Mouse (Mus musculus): ENCODE measurements around the gene Slc6a20b. TPM values are rescaled to one million over a fixed set of nuclear protein-coding genes. Genes with fewer than 3 reads are reported as not detected.
A peak's percentile ranks its signal among the peaks of the same experiment; 100 is the strongest.
"Not testable (repeated sequence)": the region's sequence is repeated elsewhere in the genome, so short reads cannot be mapped to it uniquely, and the experiment has no call there.

Gene Slc6a20b
- polyA plus RNA-seq (2014; fragmentation: Nextera tagmentation; extraction: Ambion mirVana): 0.43 and 0.44 TPM in 2 replicates

- DNase-seq (ENCODE audit: low spot score) (no peak), ATAC-seq (ENCODE audit: low FRiP score) (no peak)
- no peaks in the 10 kb centered on the region for H3K27me3 ChIP-seq (ENCODE audit: control insufficient read depth, insufficient read depth, low read length)
- no peaks in the 10 kb centered on the region for H3K4me1 ChIP-seq (replicated peaks; ENCODE audit: control insufficient read depth, insufficient read depth, low read length)
- H3K4me3 ChIP-seq (replicated peaks; ENCODE audit: low read length): no peak within 1 kb of the TSS
- no peaks in the 10 kb centered on the region for H3K9me3 ChIP-seq (ENCODE audit: control insufficient read depth, low read length)
- 82% methylated on average over 6 of the region's 6 CpGs for WGBS
- no peak within 1 kb of the TSS for H3K9ac ChIP-seq
- no peak within 1 kb of the TSS for H3K4me2 ChIP-seq (replicated peaks)
- no peak within 1 kb of the TSS for H3K27ac ChIP-seq
- H3K36me3 ChIP-seq (replicated peaks; ENCODE audit: control insufficient read depth, insufficient read depth): no peaks in the 10 kb centered on the region
Measured at GRCm38 (mm10) chr9:123632281-123632680, at the start of gene Slc6a20b. TSS of gene Slc6a20b (minus strand) at chr9:123632565.

DNA sequence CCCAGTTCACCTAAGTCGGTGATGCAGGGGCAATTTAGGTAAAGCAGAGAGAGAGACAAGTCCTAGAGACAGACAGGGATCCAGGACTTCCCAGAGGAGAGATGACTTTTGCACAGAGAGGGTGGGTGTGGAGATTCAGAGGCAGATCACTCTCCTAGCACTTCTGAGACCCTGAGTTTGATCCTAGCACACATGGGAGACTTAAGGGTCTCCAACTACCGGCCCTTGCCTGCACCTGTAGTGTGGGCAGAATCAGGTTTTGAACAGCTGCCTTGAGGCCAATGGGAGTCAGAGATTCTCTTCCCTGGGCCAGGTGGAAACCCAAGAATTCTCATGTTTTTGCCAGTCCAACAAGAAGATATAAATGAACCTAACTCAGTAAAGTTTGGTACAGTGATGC lies 46.8 kb upstream of the Slc6a20b start:
- DNase-seq (ENCODE audit: low spot score): no peak
- Histone ChIP-seq H3K4me2 (replicated peaks) (peak overlapping the region; percentile 80), H3K9ac (peak overlapping the region; percentile 48; the same call in 1 of the 2 replicates), H3K4me3 (replicated peaks; ENCODE audit: low read length) (peak overlapping the region; percentile 40), H3K4me1 (replicated peaks; ENCODE audit: control insufficient read depth, insufficient read depth, low read length) (peaks cover 8% of the 10 kb centered on the region), H3K27ac (no peak overlapping the region), H3K27me3 (ENCODE audit: control insufficient read depth, insufficient read depth, low read length) (peaks cover 59% of the 10 kb centered on the region), H3K36me3 (replicated peaks; ENCODE audit: control insufficient read depth, insufficient read depth) (no peaks in the 10 kb centered on the region), H3K9me3 (ENCODE audit: control insufficient read depth, low read length) (no peaks in the 10 kb centered on the region)
- ATAC-seq (ENCODE audit: low FRiP score): no peak
- 38% methylated on average over 2 of the region's 2 CpGs for WGBS

- H3K4me1 ChIP-seq (replicated peaks; ENCODE audit: control insufficient read depth, insufficient read depth, low read length): peaks cover 8% of the 10 kb centered on the region
- H3K27me3 ChIP-seq (ENCODE audit: control insufficient read depth, insufficient read depth, low read length): peaks cover 59% of the 10 kb centered on the region
- peak within 1 kb of the TSS; percentile 40 for H3K4me3 ChIP-seq (replicated peaks; ENCODE audit: low read length)
- H3K27ac ChIP-seq: no peak within 1 kb of the TSS
- H3K36me3 ChIP-seq (replicated peaks; ENCODE audit: control insufficient read depth, insufficient read depth): no peaks in the 10 kb centered on the region
- ATAC-seq (ENCODE audit: low FRiP score) (no peak), DNase-seq (ENCODE audit: low spot score) (no peak)
- peak within 1 kb of the TSS; percentile 80 for H3K4me2 ChIP-seq (replicated peaks)
- no peaks in the 10 kb centered on the region for H3K9me3 ChIP-seq (ENCODE audit: control insufficient read depth, low read length)
- peak within 1 kb of the TSS; percentile 48 for H3K9ac ChIP-seq
- WGBS: under 1% methylated on average over 73 of the region's 73 CpGs
Measured at GRCm38 (mm10) chr9:123678327-123679105, 46.2 kb upstream of the Slc6a20b start, which contains the start of the genes Ccr9 and Slc6a20a. TSS of gene Ccr9 (plus strand) at chr9:123678439. TSS of gene Slc6a20a (minus strand) at chr9:123678885.

DNA sequence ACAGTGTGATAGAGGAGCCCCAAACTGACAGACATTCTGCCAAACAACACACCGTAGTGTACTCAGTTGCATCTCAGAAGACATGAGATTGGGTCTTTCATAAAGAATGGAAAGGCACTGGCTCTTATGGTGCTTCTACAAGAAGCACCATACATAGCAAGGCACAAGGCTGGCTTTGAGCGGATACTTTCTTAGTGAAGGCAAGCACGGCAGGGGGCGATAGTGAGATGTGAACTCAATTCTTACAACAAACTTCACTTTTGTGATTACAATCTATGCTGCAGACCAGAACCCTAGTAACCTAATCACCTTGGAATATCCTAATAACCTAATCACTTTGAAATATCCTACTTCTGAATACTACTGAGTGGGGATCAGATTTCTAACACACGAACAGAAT lies 33.3 kb upstream of the Slc6a20b start:
- Histone ChIP-seq H3K27me3 (ENCODE audit: control insufficient read depth, insufficient read depth, low read length) (no peaks in the 10 kb centered on the region), H3K4me1 (replicated peaks; ENCODE audit: control insufficient read depth, insufficient read depth, low read length) (no peaks in the 10 kb centered on the region), H3K36me3 (replicated peaks; ENCODE audit: control insufficient read depth, insufficient read depth) (no peaks in the 10 kb centered on the region), H3K9me3 (ENCODE audit: control insufficient read depth, low read length) (no peaks in the 10 kb centered on the region), H3K4me2 (replicated peaks) (no peak overlapping the region), H3K4me3 (replicated peaks; ENCODE audit: low read length) (no peak overlapping the region), H3K9ac (no peak overlapping the region), H3K27ac (no peak overlapping the region)
- ATAC-seq (ENCODE audit: low FRiP score) (no peak), DNase-seq (ENCODE audit: low spot score) (no peak)
- 51% methylated on average over 5 of the region's 5 CpGs for WGBS

DNA sequence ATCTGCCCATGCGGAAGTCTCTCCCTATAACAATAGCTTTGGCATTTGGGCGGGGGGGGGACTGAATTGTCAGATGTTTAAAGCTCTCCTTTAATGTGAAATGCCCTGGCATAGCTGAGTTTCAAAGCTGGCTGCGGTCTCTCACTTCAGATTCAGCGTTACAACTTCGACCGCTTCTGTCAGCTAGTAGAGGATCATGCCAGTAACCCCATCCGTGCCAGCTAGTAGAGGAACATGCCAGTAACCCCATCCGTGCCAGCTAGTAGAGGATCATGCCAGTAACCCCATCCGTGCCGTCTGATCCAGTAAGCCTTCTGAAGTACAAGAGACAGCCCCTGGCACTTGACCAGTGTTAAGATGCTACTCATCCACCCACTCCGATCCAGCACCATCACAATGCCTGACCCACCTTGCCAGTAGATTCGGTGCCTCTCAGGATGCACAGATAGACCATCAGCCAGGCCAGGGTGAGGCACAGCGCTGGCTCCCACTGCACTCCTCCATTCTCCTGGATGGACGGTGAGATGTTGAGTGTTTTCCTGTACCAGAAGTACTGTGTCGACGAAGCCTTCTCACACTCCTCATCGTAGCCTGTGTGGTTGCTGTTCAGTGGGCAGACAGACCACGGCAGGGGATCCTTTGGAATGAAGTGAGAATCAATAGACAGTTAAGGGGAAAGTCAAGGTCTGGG lies 27.8 kb upstream of the Slc6a20b start:
- WGBS: 84% methylated on average over 17 of the region's 18 CpGs
- not testable (repeated sequence) for DNase-seq (ENCODE audit: low spot score); H3K9ac ChIP-seq; H3K4me1 ChIP-seq (replicated peaks; ENCODE audit: control insufficient read depth, insufficient read depth, low read length); H3K4me2 ChIP-seq (replicated peaks); H3K27me3 ChIP-seq (ENCODE audit: control insufficient read depth, insufficient read depth, low read length); H3K27ac ChIP-seq; H3K36me3 ChIP-seq (replicated peaks; ENCODE audit: control insufficient read depth, insufficient read depth); ATAC-seq (ENCODE audit: low FRiP score); H3K9me3 ChIP-seq (ENCODE audit: control insufficient read depth, low read length); H3K4me3 ChIP-seq (replicated peaks; ENCODE audit: low read length)

GRCm38 (mm10) chr9:123658981-123659380 lies 26.6 kb upstream of the Slc6a20b start:
- DNase-seq (ENCODE audit: low spot score) (no peak), ATAC-seq (ENCODE audit: low FRiP score) (no peak)
- Histone ChIP-seq H3K36me3 (replicated peaks; ENCODE audit: control insufficient read depth, insufficient read depth) (no peaks in the 10 kb centered on the region), H3K27me3 (ENCODE audit: control insufficient read depth, insufficient read depth, low read length) (no peaks in the 10 kb centered on the region), H3K4me2 (replicated peaks) (no peak overlapping the region), H3K4me1 (replicated peaks; ENCODE audit: control insufficient read depth, insufficient read depth, low read length) (no peaks in the 10 kb centered on the region), H3K9me3 (ENCODE audit: control insufficient read depth, low read length) (no peaks in the 10 kb centered on the region), H3K4me3 (replicated peaks; ENCODE audit: low read length) (no peak overlapping the region), H3K9ac (no peak overlapping the region), H3K27ac (no peak overlapping the region)

DNA sequence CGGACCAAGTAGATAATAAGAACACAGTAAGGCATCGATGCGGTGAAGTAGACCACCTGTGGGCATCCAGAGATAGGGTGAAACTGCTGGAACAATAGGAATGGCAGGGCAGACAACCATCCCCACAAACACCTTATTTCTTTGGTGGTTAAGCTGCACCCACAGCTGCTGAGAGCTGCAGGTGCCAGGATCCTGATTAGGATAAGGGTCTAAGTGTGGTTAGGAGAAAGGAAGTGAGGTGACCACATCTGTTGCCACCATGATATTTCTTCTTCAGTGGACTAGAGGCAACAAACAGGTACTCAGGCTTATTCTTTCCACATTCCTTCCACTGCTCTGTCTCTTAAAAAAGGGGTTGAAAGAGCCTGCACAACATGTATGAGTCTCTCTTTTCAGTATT lies 25.1 kb upstream of the Slc6a20b start:
- WGBS: 84% methylated on average over 3 of the region's 3 CpGs
- H3K4me2 ChIP-seq (replicated peaks): no peak overlapping the region
- no peak for ATAC-seq (ENCODE audit: low FRiP score)
- no peaks in the 10 kb centered on the region for H3K4me1 ChIP-seq (replicated peaks; ENCODE audit: control insufficient read depth, insufficient read depth, low read length)
- no peak overlapping the region for H3K9ac ChIP-seq
- H3K27me3 ChIP-seq (ENCODE audit: control insufficient read depth, insufficient read depth, low read length): no peaks in the 10 kb centered on the region
- no peak overlapping the region for H3K27ac ChIP-seq
- H3K4me3 ChIP-seq (replicated peaks; ENCODE audit: low read length): no peak overlapping the region
- no peaks in the 10 kb centered on the region for H3K9me3 ChIP-seq (ENCODE audit: control insufficient read depth, low read length)
- no peak for DNase-seq (ENCODE audit: low spot score)
- no peaks in the 10 kb centered on the region for H3K36me3 ChIP-seq (replicated peaks; ENCODE audit: control insufficient read depth, insufficient read depth)

GRCm38 (mm10) chr9:123651369-123651768 lies 19.0 kb upstream of the Slc6a20b start:
- no peak for DNase-seq (ENCODE audit: low spot score)
- Histone ChIP-seq H3K9me3 (ENCODE audit: control insufficient read depth, low read length) (no peaks in the 10 kb centered on the region), H3K4me3 (replicated peaks; ENCODE audit: low read length) (no peak overlapping the region), H3K4me2 (replicated peaks) (no peak overlapping the region), H3K9ac (no peak overlapping the region), H3K27ac (no peak overlapping the region), H3K27me3 (ENCODE audit: control insufficient read depth, insufficient read depth, low read length) (no peaks in the 10 kb centered on the region), H3K36me3 (replicated peaks; ENCODE audit: control insufficient read depth, insufficient read depth) (no peaks in the 10 kb centered on the region), H3K4me1 (replicated peaks; ENCODE audit: control insufficient read depth, insufficient read depth, low read length) (no peaks in the 10 kb centered on the region)
- WGBS: 65% methylated on average over 4 of the region's 4 CpGs
- ATAC-seq (ENCODE audit: low FRiP score): no peak

GRCm38 (mm10) chr9:123649785-123650511 lies 17.6 kb upstream of the Slc6a20b start:
- no peak overlapping the region for H3K4me3 ChIP-seq (replicated peaks; ENCODE audit: low read length)
- H3K36me3 ChIP-seq (replicated peaks; ENCODE audit: control insufficient read depth, insufficient read depth): no peaks in the 10 kb centered on the region
- no peak overlapping the region for H3K4me2 ChIP-seq (replicated peaks)
- H3K9ac ChIP-seq: no peak overlapping the region
- ATAC-seq (ENCODE audit: low FRiP score): no peak
- no peaks in the 10 kb centered on the region for H3K27me3 ChIP-seq (ENCODE audit: control insufficient read depth, insufficient read depth, low read length)
- no peaks in the 10 kb centered on the region for H3K9me3 ChIP-seq (ENCODE audit: control insufficient read depth, low read length)
- no peak overlapping the region for H3K27ac ChIP-seq
- whole genome bisulfite sequencing: 85% methylated on average over 2 of the region's 2 CpGs
- no peaks in the 10 kb centered on the region for H3K4me1 ChIP-seq (replicated peaks; ENCODE audit: control insufficient read depth, insufficient read depth, low read length)
- no peak for DNase-seq (ENCODE audit: low spot score)
